Mouse (Mus musculus) neural tube, embryonic 15.5 days (tissue): Measurements from ENCODE around the gene Fbxw21. TPM values are rescaled to one million over a fixed set of nuclear protein-coding genes. Genes with fewer than 3 reads are reported as not detected.

Source experiments
- polyA plus RNA-seq: library from polyadenylated mRNA; unstranded; fragments of >200 nt; fragmentation: Nextera tagmentation; extraction: Ambion mirVana; gene quantifications from 2 replicates; pipeline ENCODE4 v1.2.1, GENCODE M21; 2015

The Fbxw21 gene
- polyA plus RNA-seq, 1 experiment from 2014 or later = not detected

Other genes with a start within 250 kb of the Fbxw21 start
- gene Tmem89, start 247.4 kb downstream of the Fbxw21 start, polyA plus RNA-seq = 0.32 TPM in 1 of 2 replicates, not detected in the other
- gene Uqcrc1, start 225.4 kb downstream of the Fbxw21 start, polyA plus RNA-seq = 511 and 515 TPM in 2 replicates
- 1.8 and 2.8 TPM in 2 replicates for gene Col7a1, start 208.5 kb downstream of the Fbxw21 start, polyA plus RNA-seq
- gene Ucn2, start 176.0 kb downstream of the Fbxw21 start, polyA plus RNA-seq = not detected in 2 replicates
- 26.3 and 30.1 TPM in 2 replicates for gene Pfkfb4, start 170.3 kb downstream of the Fbxw21 start, polyA plus RNA-seq
- gene Shisa5, start 123.5 kb downstream of the Fbxw21 start, polyA plus RNA-seq = 78.4 and 93.0 TPM in 2 replicates
- gene Trex1, start 102.3 kb downstream of the Fbxw21 start, polyA plus RNA-seq = 13.9 and 15.6 TPM in 2 replicates
- gene Atrip, start 87.9 kb downstream of the Fbxw21 start, polyA plus RNA-seq = 32.8 TPM in 2 replicates
- 12.2 and 13.7 TPM in 2 replicates for gene Ccdc51, start 79.5 kb downstream of the Fbxw21 start, polyA plus RNA-seq
- gene Tma7, start 79.5 kb downstream of the Fbxw21 start, polyA plus RNA-seq = 678 and 752 TPM in 2 replicates
- 11.6 and 13.7 TPM in 2 replicates for gene Plxnb1, start 66.7 kb downstream of the Fbxw21 start, polyA plus RNA-seq
- not detected in 2 replicates for gene Fbxw13, start 33.9 kb upstream of the Fbxw21 start, polyA plus RNA-seq
- not detected in 2 replicates for gene Fbxw20, start 72.7 kb upstream of the Fbxw21 start, polyA plus RNA-seq
- gene Fbxw14, start 125.6 kb upstream of the Fbxw21 start, polyA plus RNA-seq = not detected in 2 replicates
- not detected in 2 replicates for gene Fbxw28, start 177.6 kb upstream of the Fbxw21 start, polyA plus RNA-seq
- gene Fbxw22, start 242.3 kb upstream of the Fbxw21 start, polyA plus RNA-seq = not detected in 2 replicates